Mouse (Mus musculus) brain, embryonic 14.5 days (tissue): ENCODE data around the gene Hoxd3.

ENCODE experiments used
- CTCF ChIP-seq: fragments of 200-500 bp; IDR thresholded peaks from 2 replicates; pipeline ENCODE4 v1.5.1; 2012; ENCODE audit warnings: inconsistent platforms, mild to moderate bottlenecking, moderate library complexity, borderline replicate concordance; ENCODE audit not compliant: insufficient read depth, insufficient read length; ENCODE audit errors: extremely low read depth
- POLR2A ChIP-seq: fragments of 200-500 bp; IDR thresholded peaks from 2 replicates; pipeline ENCODE4 v1.6.1; 2012; ENCODE audit warnings: mild to moderate bottlenecking, inconsistent platforms, borderline replicate concordance; ENCODE audit not compliant: poor library complexity, insufficient read depth, insufficient read length, severe bottlenecking; ENCODE audit errors: extremely low read depth

DNA sequence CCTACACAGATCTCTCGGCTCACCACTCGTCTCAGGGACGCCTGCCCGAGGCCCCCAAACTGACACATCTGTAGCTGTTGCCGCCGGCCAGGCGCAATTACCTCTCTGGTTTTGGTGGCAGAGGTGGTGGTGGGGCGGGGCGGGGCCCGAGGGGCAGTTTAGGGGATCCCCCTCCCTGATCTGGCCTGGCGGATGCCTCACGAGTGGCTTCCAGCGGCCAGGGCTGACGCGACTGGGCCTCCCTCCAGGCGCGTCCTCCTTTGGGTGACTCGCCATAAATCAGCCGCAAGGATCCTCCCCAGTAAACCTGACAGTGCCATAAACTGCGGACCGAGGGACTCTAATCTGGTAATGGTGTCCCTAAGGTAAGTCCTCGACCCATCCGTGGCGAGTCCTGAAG lies 35.3 kb downstream of the Hoxd3 start:
- TF ChIP-seq CTCF (no peak), POLR2A (no peak)
